Mouse (Mus musculus) embryonic facial prominence, embryonic 11.5 days (tissue): ENCODE measurements at regions not wholly inside any gene's neighbourhood (a gene's known extent, or its start where the extent isn't known, plus 50 kb on each side); places are given as distances from the start of the nearest gene placed in this dataset.

ENCODE experiments used
- ATAC-seq: fragments of 200-750 bp; cut with Nextera tagmentation; replicated peaks from 2 replicates; pipeline ENCODE4 v1.8.0; 2017; ENCODE audit warnings: low read depth; ENCODE audit not compliant: insufficient number of reproducible peaks, low FRiP score, low TSS enrichment
- DNase-seq: peaks from one replicate; pipeline ENCODE4 v3.0.0-alpha.2; 2015; ENCODE audit warnings: low spot score
- H3K27ac ChIP-seq: fragments of 300-500 bp; sonication (generic); replicated peaks from 2 replicates; pipeline ENCODE4 v1.5.1; 2014; ENCODE audit warnings: mild to moderate bottlenecking, low read depth, low read length, control low read depth
- H3K27me3 ChIP-seq: fragments of 300-500 bp; sonication (generic); 2 replicates; pipeline ENCODE4 v1.6.1; 2014; ENCODE audit warnings: mild to moderate bottlenecking, low read length, moderate library complexity, mixed read lengths; ENCODE audit not compliant: control insufficient read depth, insufficient read depth
- H3K36me3 ChIP-seq: fragments of 300-500 bp; sonication (generic); replicated peaks from 2 replicates; pipeline ENCODE4 v1.6.1; 2014; ENCODE audit warnings: low read depth, mild to moderate bottlenecking, low read length, moderate library complexity, mixed read lengths; ENCODE audit not compliant: control insufficient read depth, insufficient read depth
- H3K4me1 ChIP-seq: fragments of 300-500 bp; sonication (generic); 2 replicates; pipeline ENCODE4 v1.6.1; 2014; ENCODE audit warnings: low read length, mixed read lengths; ENCODE audit not compliant: control insufficient read depth, insufficient read depth
- H3K4me2 ChIP-seq: fragments of 300-500 bp; sonication (generic); 2 replicates; pipeline ENCODE4 v1.6.1; 2014; ENCODE audit warnings: low read depth, mild to moderate bottlenecking, control low read depth, low read length, moderate library complexity
- H3K4me3 ChIP-seq: fragments of 300-500 bp; sonication (generic); 2 replicates; pipeline ENCODE4 v1.5.1; 2014; ENCODE audit warnings: low read depth, low read length, control low read depth
- H3K9ac ChIP-seq: fragments of 300-500 bp; sonication (generic); replicated peaks from 2 replicates; pipeline ENCODE4 v1.6.1; 2014; ENCODE audit warnings: mild to moderate bottlenecking, control low read depth, low read length
- H3K9me3 ChIP-seq: fragments of 300-500 bp; sonication (generic); replicated peaks from 2 replicates; pipeline ENCODE4 v1.6.1; 2016; ENCODE audit warnings: mild to moderate bottlenecking, low read length, inconsistent platforms, mixed read lengths; ENCODE audit not compliant: control insufficient read depth
- WGBS: fragments of 180-500 bp; shearing (Covaris S2); extraction: QIAGEN DNeasy Blood & Tissue Kit; methylation state at CpG from one replicate; pipeline ENCODE4 v1.1.7; 2014; 5-methylcytosine and 5-hydroxymethylcytosine counted together

DNA sequence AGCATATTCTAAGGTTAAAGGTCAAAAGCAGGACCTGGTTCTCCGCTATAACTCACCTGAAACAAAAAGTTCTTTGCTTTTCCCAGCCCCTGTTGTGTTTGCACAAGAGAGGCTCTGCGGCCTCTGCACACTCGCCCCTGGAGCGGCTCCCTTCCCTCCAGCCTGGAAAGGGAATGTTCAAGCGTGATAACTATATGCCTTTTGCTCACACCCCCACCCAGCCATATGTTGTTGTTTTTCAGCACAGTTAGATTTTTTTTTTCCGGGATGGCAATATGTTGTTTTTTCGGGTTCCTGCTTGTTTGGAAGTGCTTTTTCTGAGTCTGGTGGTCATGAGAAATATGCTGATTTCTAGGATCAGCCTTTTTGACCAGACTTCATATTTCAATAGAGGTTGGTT lies 100.6 kb upstream of the Cypt12 start:
- ATAC-seq (no peak), DNase-seq (no peak)
- Histone ChIP-seq H3K36me3 (no peaks in the 10 kb centered on the region), H3K9ac (no peak overlapping the region), H3K4me1 (no peaks in the 10 kb centered on the region), H3K4me3 (no peak overlapping the region), H3K4me2 (no peak overlapping the region), H3K27me3 (no peaks in the 10 kb centered on the region), H3K27ac (no peak overlapping the region), H3K9me3 (no peaks in the 10 kb centered on the region)
- WGBS, result 72% methylated on average over 7 of the region's 7 CpGs

DNA sequence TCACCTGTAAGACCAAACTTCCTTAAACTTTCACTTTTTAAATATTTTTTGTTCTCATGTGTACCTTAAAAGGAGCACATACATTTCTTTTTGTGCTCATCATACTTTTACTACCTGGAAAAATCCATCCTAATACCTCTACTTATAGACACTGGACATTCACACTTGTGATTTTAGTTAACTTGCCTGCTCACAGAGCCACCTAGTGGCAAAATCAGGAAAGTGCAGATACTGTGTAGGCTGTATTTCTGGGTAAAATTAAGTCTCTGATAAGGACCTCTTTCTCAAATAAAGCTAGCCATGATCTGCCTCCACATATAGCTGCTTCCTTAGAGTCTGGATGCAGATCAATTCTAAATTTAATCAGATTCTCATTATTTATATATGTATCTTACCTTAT lies 100.0 kb upstream of the Cypt12 start:
- Histone ChIP-seq H3K36me3 (no peaks in the 10 kb centered on the region), H3K4me1 (no peaks in the 10 kb centered on the region), H3K27me3 (no peaks in the 10 kb centered on the region), H3K9ac (no peak overlapping the region), H3K27ac (no peak overlapping the region), H3K9me3 (no peaks in the 10 kb centered on the region), H3K4me2 (no peak overlapping the region), H3K4me3 (no peak overlapping the region)
- ATAC-seq (no peak), DNase-seq (peak; percentile 40)

DNA sequence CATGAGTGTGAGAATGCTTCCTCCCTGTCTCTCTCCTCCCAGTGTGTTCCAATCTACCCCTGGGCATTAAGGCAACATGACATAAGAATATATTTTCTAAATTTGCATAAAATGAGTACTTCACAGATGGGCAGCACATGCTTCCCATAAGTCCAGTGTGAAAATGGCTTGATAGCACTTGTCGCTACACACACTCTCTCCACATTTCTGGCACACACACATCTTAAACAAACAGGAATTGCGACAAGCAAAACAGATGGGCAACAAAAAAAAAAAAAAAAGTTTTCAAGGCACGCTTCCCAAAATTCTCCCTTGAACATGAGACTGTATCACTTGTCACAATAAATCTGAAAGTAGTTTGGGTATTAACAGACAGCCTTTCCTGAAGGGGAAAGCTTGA lies 85.8 kb upstream of the Cypt12 start:
- Histone ChIP-seq H3K27me3 (no peaks in the 10 kb centered on the region), H3K9me3 (no peaks in the 10 kb centered on the region), H3K27ac (no peak overlapping the region), H3K4me1 (no peaks in the 10 kb centered on the region), H3K4me3 (no peak overlapping the region), H3K36me3 (no peaks in the 10 kb centered on the region), H3K4me2 (no peak overlapping the region), H3K9ac (no peak overlapping the region)
- DNase-seq (no peak), ATAC-seq (no peak)
- 81% methylated on average over 3 of the region's 3 CpGs for WGBS

DNA sequence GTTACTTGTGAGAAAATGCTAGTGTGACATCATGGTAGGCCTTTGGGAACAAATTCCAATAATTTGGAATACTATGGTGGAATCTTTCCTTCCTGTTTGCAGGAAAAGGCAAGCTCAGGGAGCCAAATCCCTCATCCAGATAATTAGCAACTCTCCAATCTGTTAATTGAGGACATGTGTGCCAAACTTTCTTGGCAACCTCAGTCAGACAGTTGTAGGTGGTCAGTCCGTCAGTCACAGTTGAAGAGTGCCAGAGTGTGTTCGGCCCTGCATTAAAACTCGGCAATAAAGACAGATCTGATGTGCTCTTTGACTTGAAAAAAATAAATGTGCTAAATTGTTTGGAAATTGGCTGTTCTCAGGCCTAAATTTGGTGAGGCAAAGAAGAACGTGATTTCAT lies 83.1 kb upstream of the Cypt12 start:
- H3K36me3 ChIP-seq, result no peaks in the 10 kb centered on the region
- H3K9ac ChIP-seq, result no peak overlapping the region
- 52% methylated on average over 4 of the region's 4 CpGs for WGBS
- H3K4me3 ChIP-seq, result no peak overlapping the region
- H3K9me3 ChIP-seq, result no peaks in the 10 kb centered on the region
- H3K27ac ChIP-seq, result no peak overlapping the region
- no peaks in the 10 kb centered on the region for H3K27me3 ChIP-seq
- DNase-seq (no peak), ATAC-seq (no peak)
- no peak overlapping the region for H3K4me2 ChIP-seq
- H3K4me1 ChIP-seq, result no peaks in the 10 kb centered on the region

DNA sequence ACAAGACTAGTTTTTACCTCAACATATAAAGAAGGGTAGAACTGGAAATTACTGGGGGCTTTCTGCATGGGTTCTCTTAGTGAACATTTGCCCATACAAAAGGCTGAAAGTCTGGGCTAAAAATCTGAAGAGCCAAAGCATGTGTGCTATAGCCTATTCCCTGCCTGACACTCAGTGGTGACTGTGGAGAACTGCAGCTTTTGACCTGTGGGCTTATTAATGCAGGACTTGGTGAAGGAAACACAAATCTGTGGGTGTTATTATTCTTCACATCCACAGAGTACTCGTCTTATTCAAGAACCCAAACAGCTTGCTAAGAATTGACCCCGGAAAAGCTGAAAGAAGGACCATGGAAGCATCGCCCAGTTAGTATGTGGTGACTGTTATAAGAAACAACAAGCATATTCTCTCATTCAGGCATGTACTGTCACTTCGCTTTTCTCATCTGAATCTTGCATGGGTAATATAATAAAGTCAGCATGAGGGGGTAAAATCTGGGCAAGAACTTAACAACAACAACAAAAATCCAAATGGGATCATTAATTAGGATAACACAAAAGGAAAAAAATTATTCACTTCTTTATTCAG lies 77.2 kb upstream of the Cypt12 start:
- H3K4me3 ChIP-seq, result no peak overlapping the region
- H3K27ac ChIP-seq, result no peak overlapping the region
- no peak overlapping the region for H3K9ac ChIP-seq
- no peaks in the 10 kb centered on the region for H3K36me3 ChIP-seq
- H3K4me2 ChIP-seq, result no peak overlapping the region
- no peaks in the 10 kb centered on the region for H3K4me1 ChIP-seq
- no peaks in the 10 kb centered on the region for H3K9me3 ChIP-seq
- no peaks in the 10 kb centered on the region for H3K27me3 ChIP-seq
- ATAC-seq (no peak), DNase-seq (peak; percentile 49)
- 52% methylated on average over 4 of the region's 4 CpGs for WGBS

DNA sequence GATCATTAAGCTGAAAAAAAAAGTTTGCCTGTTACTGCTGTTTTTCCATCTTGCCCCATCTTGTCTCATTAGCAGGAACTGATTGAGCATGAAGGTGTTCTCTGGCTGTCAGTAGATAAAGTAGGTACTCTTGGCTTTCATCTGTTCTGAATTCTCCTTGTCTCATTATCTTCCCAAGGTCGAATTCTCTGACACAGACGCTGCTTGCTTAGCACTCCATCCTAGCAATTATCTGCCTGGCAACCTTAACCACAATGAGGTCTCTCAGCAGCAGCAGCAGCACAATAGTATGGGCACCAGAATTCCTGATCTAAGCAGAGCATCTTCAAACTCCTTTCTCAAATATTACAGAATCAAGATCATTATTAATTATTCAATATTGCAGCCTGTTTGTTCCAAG lies 52.3 kb upstream of the Cypt12 start:
- Histone ChIP-seq H3K9ac (no peak overlapping the region), H3K4me2 (no peak overlapping the region), H3K4me1 (no peaks in the 10 kb centered on the region), H3K27me3 (no peaks in the 10 kb centered on the region), H3K36me3 (no peaks in the 10 kb centered on the region), H3K9me3 (no peaks in the 10 kb centered on the region), H3K4me3 (no peak overlapping the region), H3K27ac (no peak overlapping the region)
- 46% methylated on average over 2 of the region's 2 CpGs for WGBS
- ATAC-seq, result no peak
- DNase-seq, result no peak

DNA sequence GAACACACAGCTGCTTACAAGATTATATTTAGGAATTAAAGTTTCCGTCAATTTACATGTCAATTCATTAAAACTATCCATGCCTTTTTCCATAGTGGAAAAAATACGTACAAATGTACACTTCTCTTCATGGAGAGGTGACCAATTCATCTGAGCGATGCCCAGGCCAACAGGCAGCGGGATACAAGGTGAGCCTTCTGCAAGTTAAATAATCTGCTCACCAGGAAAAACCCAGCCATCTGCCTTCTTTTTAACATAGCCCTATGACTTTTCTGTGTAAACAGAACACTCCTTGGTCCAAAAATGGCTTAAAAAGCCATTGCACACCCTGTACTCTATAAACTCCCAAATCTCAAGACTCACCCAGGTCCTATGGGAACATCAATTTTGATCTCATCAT lies 51.5 kb upstream of the Cypt12 start:
- WGBS, result 90% methylated on average over 4 of the region's 4 CpGs
- Histone ChIP-seq H3K9ac (no peak overlapping the region), H3K9me3 (no peaks in the 10 kb centered on the region), H3K36me3 (no peaks in the 10 kb centered on the region), H3K27ac (no peak overlapping the region), H3K4me3 (no peak overlapping the region), H3K27me3 (no peaks in the 10 kb centered on the region), H3K4me2 (no peak overlapping the region), H3K4me1 (no peaks in the 10 kb centered on the region)
- ATAC-seq (no peak), DNase-seq (no peak)
